Mouse (Mus musculus) kidney, embryonic 14.5 days (tissue): ENCODE data around the gene Tnni1. TPM values are rescaled to one million over a fixed set of nuclear protein-coding genes. Genes with fewer than 3 reads are reported as not detected.

Experiments
- ATAC-seq: fragments of 200-750 bp; cut with Nextera tagmentation; 2 replicates; pipeline ENCODE4 v1.8.0; 2017; ENCODE audit warnings: moderate number of reproducible peaks, mild to moderate bottlenecking, moderate TSS enrichment, moderate library complexity; ENCODE audit not compliant: low FRiP score, low TSS enrichment
- H3K27ac ChIP-seq: fragments of 300-500 bp; sonication (generic); 2 replicates; pipeline ENCODE4 v1.5.1; 2014; ENCODE audit warnings: low read depth, mild to moderate bottlenecking, low read length, moderate library complexity, mixed read lengths
- H3K27me3 ChIP-seq: fragments of 300-500 bp; sonication (generic); 2 replicates; pipeline ENCODE4 v1.6.1; 2014; ENCODE audit warnings: mild to moderate bottlenecking, low read length; ENCODE audit not compliant: control insufficient read depth, insufficient read depth
- H3K36me3 ChIP-seq: fragments of 300-500 bp; sonication (generic); 2 replicates; pipeline ENCODE4 v1.6.1; 2014; ENCODE audit warnings: low read length, mixed read lengths; ENCODE audit not compliant: control insufficient read depth, insufficient read depth
- H3K4me1 ChIP-seq: fragments of 300-500 bp; sonication (generic); 2 replicates; pipeline ENCODE4 v1.6.1; 2014; ENCODE audit warnings: low read length, mixed read lengths; ENCODE audit not compliant: control insufficient read depth, insufficient read depth
- H3K4me2 ChIP-seq: fragments of 300-500 bp; sonication (generic); replicated peaks from 2 replicates; pipeline ENCODE4 v1.6.1; 2014; ENCODE audit warnings: low read depth, mild to moderate bottlenecking, low read length
- H3K4me3 ChIP-seq: fragments of 300-500 bp; sonication (generic); 2 replicates; pipeline ENCODE4 v1.5.1; 2014; ENCODE audit warnings: mild to moderate bottlenecking, low read length
- H3K9ac ChIP-seq: fragments of 300-500 bp; sonication (generic); 2 replicates; pipeline ENCODE4 v1.6.1; 2014; ENCODE audit warnings: low read depth, mild to moderate bottlenecking, low read length, moderate library complexity
- H3K9me3 ChIP-seq: fragments of 300-500 bp; sonication (generic); 2 replicates; pipeline ENCODE4 v1.6.1; 2016; ENCODE audit warnings: low read length; ENCODE audit not compliant: control insufficient read depth
- WGBS: fragments of 180-500 bp; shearing (Covaris S2); extraction: QIAGEN DNeasy Blood & Tissue Kit; methylation state at CpG from one replicate; pipeline ENCODE4 v1.1.7; 2014; 5-methylcytosine and 5-hydroxymethylcytosine counted together
- polyA plus RNA-seq: library from polyadenylated mRNA; unstranded; fragments of >200 nt; fragmentation: Nextera tagmentation; extraction: Ambion mirVana; gene quantifications from 2 replicates; pipeline ENCODE4 v1.2.1, GENCODE M21; 2014

Gene Tnni1
- polyA plus RNA-seq, 1 experiment from 2014 or later: 18.3 TPM

DNA sequence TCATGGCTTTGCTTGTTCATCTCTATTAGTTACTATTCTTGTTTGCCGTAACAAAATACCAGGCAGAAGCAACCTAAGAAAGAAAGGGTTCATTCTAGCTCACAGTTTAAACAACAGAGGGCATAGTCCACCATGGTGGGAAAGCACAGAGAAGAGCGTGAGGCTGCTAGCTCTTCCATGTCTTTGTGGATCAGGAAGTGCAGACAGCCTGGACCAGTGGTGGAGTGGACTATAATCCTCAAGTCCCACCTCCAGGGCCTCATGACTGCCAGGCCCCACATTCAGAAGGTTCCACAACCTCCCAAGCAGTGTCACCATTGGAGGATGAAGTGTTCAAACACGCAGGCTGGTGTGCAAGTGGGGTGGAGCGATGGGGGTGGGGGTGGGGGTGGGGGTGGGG lies 74.0 kb downstream of the Tnni1 start:
- no peak for ATAC-seq
- Histone ChIP-seq H3K4me3 (no peak overlapping the region), H3K4me1 (no peaks in the 10 kb centered on the region), H3K4me2 (no peak overlapping the region), H3K9ac (no peak overlapping the region), H3K36me3 (no peaks in the 10 kb centered on the region), H3K9me3 (no peaks in the 10 kb centered on the region), H3K27me3 (no peaks in the 10 kb centered on the region), H3K27ac (no peak overlapping the region)
- 92% methylated on average over 4 of the region's 4 CpGs for WGBS

DNA sequence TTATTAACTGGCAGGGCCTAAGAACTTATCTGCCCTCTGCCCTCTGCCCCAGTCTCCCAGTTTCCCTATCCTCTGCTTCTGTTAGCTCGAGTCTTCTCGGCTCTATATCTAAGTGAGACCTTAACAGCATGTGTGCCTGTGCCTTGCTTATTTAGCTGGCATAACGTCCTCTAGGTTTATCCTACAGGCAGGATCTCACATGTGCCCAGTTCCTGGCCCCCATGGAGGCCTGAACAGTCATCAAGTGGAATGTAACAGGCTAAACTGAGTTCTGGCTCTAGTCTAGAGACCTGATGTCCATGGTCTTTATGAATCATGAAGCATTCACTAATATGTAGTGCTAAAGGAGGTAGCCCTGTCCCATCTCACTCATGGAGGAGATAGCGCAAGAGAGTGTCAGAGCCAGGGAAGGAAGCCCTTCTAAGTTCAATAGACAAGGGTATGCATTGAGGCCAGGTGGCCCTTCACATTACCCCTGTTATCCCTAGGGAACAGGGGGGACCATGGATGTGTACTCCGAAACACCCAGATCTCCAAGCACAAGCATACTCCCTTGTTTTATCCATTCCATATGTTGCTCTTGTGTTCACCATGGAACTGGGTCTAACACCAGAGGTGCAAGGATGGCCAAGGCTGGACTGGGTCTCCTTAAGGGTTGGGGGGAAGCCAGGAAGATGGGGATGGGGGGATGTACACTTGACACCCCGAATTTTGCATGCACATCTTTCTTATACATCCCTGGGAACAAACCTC lies 75.5 kb downstream of the Tnni1 start:
- WGBS: 85% methylated on average over 6 of the region's 6 CpGs
- Histone ChIP-seq H3K27me3 (no peaks in the 10 kb centered on the region), H3K9ac (no peak overlapping the region), H3K9me3 (no peaks in the 10 kb centered on the region), H3K36me3 (no peaks in the 10 kb centered on the region), H3K27ac (no peak overlapping the region), H3K4me1 (no peaks in the 10 kb centered on the region), H3K4me2 (no peak overlapping the region), H3K4me3 (no peak overlapping the region)
- ATAC-seq: no peak

DNA sequence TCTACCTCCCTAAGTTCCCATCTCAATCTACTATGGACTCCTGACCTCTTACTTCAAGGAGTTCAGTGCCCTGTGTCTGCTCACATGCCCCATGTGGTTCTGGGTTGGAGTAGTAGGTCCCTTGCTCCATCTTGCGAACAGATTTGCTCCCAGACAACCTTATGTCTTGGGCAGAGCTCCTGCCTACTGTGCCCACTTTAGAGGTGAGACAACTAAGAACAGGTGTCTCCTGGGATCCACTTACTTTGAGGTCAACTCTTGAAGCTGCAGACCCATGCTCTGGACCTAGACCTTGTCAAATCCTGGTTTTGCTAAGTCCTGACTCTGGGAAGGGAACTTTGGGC lies 76.1 kb downstream of the Tnni1 start:
- WGBS: 85% methylated on average over 1 of the region's 1 CpGs
- ATAC-seq: no peak
- Histone ChIP-seq H3K27ac (no peak overlapping the region), H3K27me3 (no peaks in the 10 kb centered on the region), H3K36me3 (no peaks in the 10 kb centered on the region), H3K9me3 (no peaks in the 10 kb centered on the region), H3K4me1 (no peaks in the 10 kb centered on the region), H3K4me2 (no peak overlapping the region), H3K4me3 (no peak overlapping the region), H3K9ac (no peak overlapping the region)

DNA sequence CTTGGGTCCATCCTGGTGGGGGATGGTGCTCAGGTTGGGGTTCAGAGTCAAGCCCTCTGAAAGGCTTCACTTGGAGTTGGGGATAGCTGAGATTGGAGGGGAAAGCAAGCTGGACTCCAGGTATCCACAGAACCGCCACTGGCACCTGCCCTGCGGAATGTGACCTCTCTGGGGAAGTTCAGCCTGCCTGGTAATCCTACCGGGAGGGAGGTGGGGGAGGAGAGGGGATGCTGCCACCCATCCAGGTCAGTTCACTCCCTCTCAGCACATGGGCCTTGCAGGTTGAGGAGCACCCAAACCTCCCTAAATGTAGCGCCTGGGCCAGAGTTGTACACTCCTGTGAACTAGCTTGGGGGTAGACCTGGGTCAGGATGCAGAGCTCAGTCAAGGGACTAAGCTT lies 76.8 kb downstream of the Tnni1 start:
- 59% methylated on average over 3 of the region's 4 CpGs for WGBS
- Histone ChIP-seq H3K9me3 (no peaks in the 10 kb centered on the region), H3K27me3 (no peaks in the 10 kb centered on the region), H3K4me2 (no peak overlapping the region), H3K36me3 (no peaks in the 10 kb centered on the region), H3K4me3 (no peak overlapping the region), H3K4me1 (no peaks in the 10 kb centered on the region), H3K9ac (no peak overlapping the region), H3K27ac (no peak overlapping the region)
- ATAC-seq: no peak

DNA sequence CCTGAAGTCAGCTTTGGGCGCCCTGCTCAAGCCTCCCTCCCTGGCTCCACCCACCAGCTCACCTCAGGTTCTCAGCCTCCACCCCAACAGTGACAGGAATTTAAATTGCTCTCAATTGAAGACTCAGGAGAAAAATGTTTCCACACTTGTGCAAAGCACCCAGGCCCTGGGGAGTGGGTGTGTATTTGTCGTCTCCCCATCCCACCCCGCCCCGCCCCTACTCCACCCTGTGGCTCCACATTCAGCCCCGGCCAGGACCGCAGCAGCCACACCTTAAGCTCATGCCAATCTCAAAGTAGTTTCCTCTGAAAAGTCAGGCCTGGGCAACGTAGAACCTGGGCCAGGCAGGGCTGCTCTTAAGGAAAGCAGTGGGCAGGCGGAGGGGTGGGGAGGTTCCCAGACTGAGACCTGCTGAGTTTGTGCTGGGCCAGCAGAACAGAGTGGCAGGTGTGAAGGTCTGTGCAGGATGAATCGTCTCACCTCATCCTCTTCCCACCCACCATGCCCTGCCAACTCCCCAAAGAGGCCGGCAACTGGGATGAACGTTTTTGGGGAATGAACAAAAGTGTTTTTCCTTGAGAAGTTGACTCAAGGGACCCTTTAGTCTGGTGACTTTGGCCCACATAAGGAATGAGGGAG lies 78.0 kb downstream of the Tnni1 start:
- ATAC-seq: no peak
- no peaks in the 10 kb centered on the region for H3K36me3 ChIP-seq

DNA sequence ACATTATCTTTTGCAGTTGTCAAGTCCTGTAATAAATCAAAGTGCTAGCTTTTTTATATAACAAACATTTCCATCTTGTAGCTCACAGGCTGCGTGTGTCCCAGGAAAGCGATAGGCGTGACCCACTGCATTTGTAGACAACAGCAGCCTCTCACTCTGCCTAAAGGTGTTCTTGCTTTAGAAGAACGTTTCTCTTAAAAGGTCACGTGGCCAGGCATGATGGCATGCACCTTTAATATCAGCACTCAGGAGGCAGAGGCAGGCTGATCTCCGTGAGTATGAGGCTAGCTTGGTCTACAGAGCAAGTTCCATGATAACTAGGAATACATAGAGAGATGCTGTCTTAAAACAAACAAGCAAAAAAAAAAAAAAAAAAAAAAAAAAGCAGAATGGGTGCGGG lies 79.3 kb downstream of the Tnni1 start:
- Histone ChIP-seq H3K4me1 (no peaks in the 10 kb centered on the region), H3K4me2 (no peak overlapping the region), H3K9me3 (no peaks in the 10 kb centered on the region), H3K9ac (no peak overlapping the region), H3K4me3 (no peak overlapping the region), H3K36me3 (no peaks in the 10 kb centered on the region), H3K27ac (no peak overlapping the region), H3K27me3 (no peaks in the 10 kb centered on the region)
- WGBS: 91% methylated on average over 7 of the region's 7 CpGs
- ATAC-seq: no peak

More for the DNA sequence above, 78.0 kb downstream of the Tnni1 start:
- Histone ChIP-seq H3K4me1 (no peaks in the 10 kb centered on the region), H3K27me3 (no peaks in the 10 kb centered on the region), H3K27ac (no peak overlapping the region), H3K4me3 (no peak overlapping the region), H3K9ac (no peak overlapping the region), H3K4me2 (no peak overlapping the region), H3K9me3 (no peaks in the 10 kb centered on the region)
- 58% methylated on average over 11 of the region's 11 CpGs for WGBS

Other genes starting within 250 kb of the Tnni1 start
- gene Nav1, start 172.1 kb upstream of the Tnni1 start, polyA plus RNA-seq: 12.1 and 23.7 TPM in 2 replicates
- 109 and 114 TPM in 2 replicates for gene Csrp1, start 59.4 kb upstream of the Tnni1 start, polyA plus RNA-seq
- gene Phlda3, start 13.3 kb upstream of the Tnni1 start, polyA plus RNA-seq: 85.6 and 102 TPM in 2 replicates
- 12.1 and 19.5 TPM in 2 replicates for gene Lad1, start 39.2 kb downstream of the Tnni1 start, polyA plus RNA-seq
- gene Tnnt2, start 56.9 kb downstream of the Tnni1 start, polyA plus RNA-seq: 2.0 and 2.3 TPM in 2 replicates
- 0.10 TPM in 1 of 2 replicates, not detected in the other for gene Pkp1, start 139.8 kb downstream of the Tnni1 start, polyA plus RNA-seq
- gene Igfn1, start 226.9 kb downstream of the Tnni1 start, polyA plus RNA-seq: not detected in 2 replicates
- 123 and 230 TPM in 2 replicates for gene Tmem9, start 228.7 kb downstream of the Tnni1 start, polyA plus RNA-seq